Mouse (Mus musculus) layer of hippocampus, adult 9-10 months (tissue): ENCODE data around the gene Pax2.

Experiments used
- DNase-seq: peaks from one replicate; pipeline ENCODE4 v3.0.0; 2022; ENCODE audit warnings: low spot score

Gene Pax2

GRCm38 (mm10) chr19:44749061-44749990 lies 6.5 kb upstream of the Pax2 start:
- no peak for DNase-seq

- no peak for DNase-seq
Observed at GRCm38 (mm10) chr19:44750051-44751041, 5.5 kb upstream of the Pax2 start.

- DNase-seq: no peak
Observed at GRCm38 (mm10) chr19:44751042-44751441, 4.8 kb upstream of the Pax2 start.

DNA sequence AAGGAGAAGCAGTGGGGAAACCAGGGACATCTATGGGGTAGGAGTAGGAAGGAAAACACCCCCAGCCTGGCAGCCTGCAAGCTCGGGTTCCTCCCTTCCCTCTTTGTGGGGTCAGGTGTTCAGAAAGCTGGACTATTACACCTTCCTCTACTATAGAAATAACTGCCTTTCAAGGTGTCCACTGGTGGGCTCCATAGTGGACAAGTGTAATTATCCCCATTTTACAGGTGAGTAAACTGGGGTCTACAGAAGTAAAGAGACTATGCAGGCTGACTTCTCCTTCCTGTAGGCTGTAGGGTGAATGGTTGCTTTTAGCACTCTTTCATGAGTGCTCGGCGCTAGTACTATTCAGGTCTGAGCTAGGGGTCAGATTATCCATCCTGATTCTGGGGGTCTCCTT lies 4.3 kb upstream of the Pax2 start:
- DNase-seq: no peak

- no peak for DNase-seq
Observed at GRCm38 (mm10) chr19:44752056-44752940, 3.5 kb upstream of the Pax2 start.

- DNase-seq: no peak
Observed at GRCm38 (mm10) chr19:44753361-44753760, 2.5 kb upstream of the Pax2 start.

- DNase-seq: no peak
Observed at GRCm38 (mm10) chr19:44754461-44755377, 1.1 kb upstream of the Pax2 start.

- no peak for DNase-seq
Observed at GRCm38 (mm10) chr19:44755378-44755692, 510 bp upstream of the Pax2 start.

DNA sequence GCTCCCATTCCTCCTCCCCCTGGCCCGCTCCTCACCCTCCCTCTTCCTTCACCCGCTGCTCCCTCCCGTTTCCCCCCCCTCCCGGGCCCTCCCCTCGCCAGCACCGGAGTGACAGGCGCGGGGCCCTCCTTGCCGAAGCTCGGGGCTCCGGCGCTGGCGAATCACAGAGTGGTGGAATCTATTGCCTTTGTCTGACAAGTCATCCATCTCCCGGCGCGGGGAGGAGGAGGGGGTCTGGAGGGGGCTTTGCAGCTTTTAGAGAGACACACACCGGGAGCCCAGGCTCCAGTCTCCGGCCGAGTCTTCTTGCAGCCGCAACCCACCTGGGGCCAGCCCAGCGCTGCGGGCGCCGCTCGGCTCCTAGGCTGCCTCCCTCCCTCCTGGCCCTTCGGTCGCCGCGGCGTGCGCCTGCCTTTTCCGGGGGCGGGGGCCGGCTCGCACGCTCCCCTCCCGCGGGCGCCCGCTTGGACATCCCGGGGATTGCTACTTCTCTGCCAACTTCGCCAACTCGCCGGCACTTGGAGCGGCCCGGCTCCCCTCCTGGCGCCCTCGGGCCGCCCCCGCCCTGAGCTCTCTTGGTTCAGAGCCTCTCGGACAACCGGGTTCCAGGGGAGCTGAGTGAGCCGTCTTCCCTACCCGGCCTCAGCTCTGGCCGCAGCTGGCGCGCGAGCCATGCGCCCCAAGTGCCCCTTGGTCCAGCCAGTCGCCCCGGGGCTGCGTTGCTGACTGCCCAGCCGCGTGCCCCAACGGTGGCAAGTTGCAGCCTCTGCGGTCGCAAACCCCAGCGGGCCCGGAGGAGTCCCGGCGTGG lies 781 bp downstream of the Pax2 start:
- no peak for DNase-seq

DNA sequence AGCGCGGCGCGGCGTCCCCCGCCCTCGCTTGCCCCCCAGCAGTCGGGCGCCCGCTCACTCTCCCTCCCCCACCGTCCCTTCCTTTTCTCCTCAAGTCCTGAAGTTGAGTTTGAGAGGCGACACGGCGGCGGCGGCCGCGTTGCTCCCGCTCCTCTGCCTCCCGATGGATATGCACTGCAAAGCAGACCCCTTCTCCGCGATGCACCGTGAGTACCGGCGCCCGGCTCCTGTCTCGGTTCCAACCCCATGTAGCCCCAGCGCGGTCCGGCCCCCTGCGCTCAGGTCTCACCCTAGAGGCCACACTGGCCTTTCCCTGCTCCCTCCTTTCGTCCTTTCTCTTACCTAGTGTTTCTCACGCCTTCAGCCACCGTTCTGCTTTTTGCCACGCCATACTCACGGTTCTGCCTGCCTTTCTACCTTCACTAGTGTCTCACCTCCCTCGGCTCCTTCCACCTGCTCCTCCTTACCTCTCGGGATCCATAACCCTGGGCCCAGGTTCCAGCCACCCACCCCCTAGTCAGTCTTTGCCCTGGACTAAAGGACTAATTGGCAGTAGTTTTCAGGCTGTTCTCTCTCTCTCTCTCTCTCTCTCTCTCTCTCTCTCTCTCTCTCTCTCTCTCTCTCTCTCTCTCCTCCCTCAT lies 1.5 kb downstream of the Pax2 start:
- no peak for DNase-seq

DNA sequence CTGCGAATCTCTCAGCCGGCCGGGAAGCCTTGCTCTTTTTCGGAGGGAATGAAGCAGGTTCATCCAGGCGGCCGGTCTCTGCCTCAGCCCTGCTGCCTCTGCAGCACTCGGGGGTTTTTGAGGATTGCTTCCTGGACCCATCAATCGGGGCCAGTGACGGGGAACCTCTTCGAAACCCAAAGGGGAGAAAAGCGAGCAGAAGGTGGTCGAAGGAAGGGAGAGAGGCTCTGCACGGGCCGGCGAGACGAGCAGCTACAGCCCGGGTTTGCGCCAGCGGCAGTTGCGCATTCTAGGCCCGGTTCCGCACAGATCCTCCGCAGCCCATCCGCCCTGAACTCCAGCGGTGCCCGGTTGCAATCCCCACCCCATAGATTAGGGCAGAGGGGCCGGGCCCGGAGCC lies 3.0 kb downstream of the Pax2 start:
- DNase-seq: no peak

DNA sequence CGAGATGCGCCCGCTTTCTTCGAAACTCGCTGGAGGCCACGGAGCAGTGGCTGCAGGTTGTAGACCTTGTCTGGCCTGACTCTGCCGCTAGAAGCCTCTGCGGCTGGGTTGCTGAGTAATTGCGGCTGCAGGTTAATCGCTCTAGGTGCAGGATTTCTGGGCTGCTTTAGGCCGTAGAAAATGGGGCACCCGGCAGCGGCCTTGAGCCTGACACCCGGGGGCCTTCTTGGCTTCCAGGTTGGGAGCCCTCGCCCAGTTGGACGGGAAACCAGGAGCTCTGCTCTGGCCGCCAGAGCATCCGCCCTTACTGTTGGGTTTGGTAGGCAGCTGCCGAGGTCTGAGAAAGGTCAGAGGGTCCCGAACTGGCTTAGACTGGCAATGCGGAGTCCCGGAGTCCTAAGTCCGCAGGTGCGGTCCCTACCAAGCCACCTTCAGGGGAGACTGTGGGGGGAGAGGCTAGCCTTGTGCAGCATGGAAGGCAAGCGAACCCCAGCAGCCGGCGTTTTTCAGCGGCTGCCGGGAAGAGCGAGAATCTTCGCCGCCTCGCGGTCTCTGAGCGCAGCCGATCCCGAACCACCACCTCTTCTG lies 3.8 kb downstream of the Pax2 start:
- DNase-seq: no peak

DNA sequence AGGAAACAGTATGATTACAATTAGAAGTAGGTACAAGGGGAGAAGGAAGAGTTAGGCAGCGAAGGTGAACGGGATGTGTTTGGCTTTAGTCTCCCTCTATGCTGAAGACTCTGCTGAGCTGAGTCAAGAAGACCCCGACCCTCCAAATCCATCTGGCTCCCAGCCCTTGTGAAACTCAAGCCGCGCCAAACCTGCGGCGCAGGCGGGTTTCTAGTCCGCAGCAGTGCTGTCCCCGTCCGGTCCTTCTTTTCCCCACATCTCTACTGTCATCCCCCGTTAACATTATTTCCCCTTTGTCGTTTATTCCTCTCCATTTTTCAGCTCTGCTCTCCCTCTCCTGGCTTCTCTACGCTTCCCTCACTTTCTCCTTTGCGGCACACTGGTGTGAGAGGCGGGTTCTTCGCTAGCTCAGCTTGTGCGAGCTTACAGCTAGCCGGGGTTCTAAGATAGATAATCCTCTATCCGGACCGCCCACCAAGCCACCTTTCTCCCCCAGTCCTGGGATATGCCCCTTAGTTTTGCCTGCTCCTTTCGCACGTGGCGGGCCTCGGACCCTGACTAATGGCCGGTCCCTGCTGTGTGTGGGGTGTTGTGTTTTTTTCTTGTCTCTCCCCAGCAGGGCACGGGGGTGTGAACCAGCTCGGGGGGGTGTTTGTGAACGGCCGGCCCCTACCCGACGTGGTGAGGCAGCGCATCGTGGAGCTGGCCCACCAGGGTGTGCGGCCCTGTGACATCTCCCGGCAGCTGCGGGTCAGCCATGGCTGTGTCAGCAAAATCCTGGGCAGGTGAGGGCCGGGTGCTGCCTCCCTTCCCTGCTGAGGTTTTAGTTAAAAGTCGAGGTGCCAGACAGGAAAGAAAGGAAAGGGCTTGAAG lies 4.7 kb downstream of the Pax2 start:
- DNase-seq: no peak

DNA sequence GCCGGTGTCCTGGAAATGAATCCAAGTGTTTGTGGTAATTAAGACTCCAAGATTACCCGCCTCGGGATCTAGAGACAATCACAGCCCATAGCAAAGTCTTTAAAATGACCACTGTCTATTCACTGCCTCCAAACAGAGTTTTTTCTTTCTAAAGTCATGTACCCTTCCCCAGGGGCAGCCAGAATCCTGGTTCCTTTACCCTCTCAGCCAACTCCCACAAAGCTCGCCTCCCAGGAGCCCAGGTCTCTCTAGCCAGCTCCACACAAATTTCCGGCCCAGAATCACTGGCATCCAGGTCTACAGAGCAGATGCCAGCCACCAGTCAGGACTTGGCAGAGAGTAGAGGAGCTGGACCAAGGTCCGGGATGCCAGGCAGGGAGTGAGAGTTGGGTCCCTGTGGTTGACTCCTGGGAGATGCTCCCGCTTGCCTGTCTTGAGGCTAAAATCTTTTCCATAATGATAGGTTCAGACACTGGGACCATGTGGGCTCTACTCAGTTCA lies 6.3 kb downstream of the Pax2 start:
- DNase-seq: no peak

DNA sequence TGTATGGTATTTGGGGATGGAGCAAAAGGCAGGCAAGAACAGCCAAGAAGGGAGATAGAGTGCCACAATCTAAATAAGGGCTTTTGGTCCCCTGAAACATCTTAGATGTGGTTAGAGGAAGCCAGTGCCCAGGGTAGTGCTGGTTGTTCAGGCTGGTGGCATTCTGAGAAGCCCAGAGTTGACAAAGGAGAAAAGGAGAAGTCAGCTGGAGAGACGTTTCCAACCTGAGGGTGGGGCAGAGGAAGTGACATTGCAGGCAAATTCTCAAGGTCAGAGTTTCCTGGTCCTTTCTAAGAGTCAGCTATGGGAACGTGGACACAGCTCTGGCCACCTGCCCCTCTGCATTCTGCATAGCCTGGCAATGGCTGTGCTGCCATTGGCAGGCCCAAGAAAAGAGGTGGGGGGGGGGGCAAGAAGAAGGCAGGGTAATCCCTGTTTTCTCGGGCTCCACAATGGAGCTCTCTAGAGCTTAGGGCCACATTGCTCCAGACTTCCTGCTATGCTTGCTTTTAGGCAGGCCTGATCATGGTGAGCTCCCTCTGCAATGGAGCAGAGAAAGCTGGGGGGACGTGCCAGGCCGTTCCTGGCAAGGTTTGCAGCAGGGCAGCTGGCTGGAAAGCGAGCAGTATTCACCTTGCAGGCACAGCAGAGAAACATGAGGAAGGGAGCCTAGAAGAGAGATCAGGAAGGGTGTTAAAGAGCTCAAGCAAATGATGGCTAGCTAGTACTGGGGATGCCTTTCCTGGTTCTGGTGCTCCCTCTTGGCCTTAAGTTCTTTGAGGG lies 14.6 kb downstream of the Pax2 start:
- no peak for DNase-seq

DNA sequence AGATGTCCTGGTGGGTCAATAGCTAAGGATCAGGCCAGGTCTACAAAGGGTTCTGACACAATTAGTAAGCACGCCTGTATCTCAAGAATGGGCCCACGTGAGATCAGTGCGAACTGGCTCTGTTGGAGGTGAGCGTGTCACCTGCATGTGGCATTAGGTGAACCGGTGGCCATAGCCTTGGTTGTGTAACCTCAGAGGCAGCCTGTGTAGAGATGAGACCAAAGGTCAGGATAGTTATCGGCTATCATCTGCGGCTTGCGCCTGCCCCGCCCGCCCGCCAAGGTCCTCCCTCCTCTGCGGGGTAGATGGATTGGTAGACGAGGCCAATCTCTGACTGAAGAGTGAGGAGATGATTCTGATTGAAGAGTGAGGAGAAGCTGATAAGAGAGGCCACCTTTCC lies 15.7 kb downstream of the Pax2 start:
- DNase-seq: no peak

DNA sequence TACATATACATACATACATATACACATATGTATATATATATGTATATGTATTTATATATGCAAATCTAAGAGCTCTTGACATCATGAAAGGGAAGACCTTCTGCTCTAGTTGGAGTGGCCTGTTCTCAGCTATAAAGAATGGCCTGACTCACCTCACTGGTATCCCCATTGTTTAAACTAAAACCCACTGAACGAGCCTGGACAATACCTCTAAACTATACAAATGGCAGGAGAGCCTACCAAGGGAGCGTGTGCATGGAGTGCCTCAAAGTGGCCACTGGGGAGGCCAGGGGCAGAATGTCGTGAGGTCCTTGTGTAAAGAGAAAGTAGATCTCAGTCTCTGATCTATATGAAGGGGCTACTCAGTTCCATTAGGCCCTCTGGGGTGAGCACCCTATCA lies 26.1 kb downstream of the Pax2 start:
- no peak for DNase-seq
